Mouse (Mus musculus): ENCODE data around the gene Prkar2b. TPM values are rescaled to one million over a fixed set of nuclear protein-coding genes. Genes with fewer than 3 reads are reported as not detected.

The Prkar2b gene
- polyA plus RNA-seq, 1 experiment from 2014 or later, result 31.1 TPM

GRCm38 (mm10) chr12:31944405-31944804 lies 116.7 kb downstream of the Prkar2b start:
- Histone ChIP-seq H3K9me3 (no peaks in the 10 kb centered on the region), H3K4me1 (peaks cover 10% of the 10 kb centered on the region), H3K27me3 (ENCODE audit: poor library complexity, severe bottlenecking) (no peaks in the 10 kb centered on the region), H3K27ac (no peak overlapping the region), H3K4me3 (no peak overlapping the region), H3K36me3 (replicated peaks) (peaks cover 48% of the 10 kb centered on the region)
- no peak for DNase-seq (ENCODE audit: extremely low spot score, low spot score)
- 91% methylated on average over 2 of the region's 2 CpGs for WGBS

DNA sequence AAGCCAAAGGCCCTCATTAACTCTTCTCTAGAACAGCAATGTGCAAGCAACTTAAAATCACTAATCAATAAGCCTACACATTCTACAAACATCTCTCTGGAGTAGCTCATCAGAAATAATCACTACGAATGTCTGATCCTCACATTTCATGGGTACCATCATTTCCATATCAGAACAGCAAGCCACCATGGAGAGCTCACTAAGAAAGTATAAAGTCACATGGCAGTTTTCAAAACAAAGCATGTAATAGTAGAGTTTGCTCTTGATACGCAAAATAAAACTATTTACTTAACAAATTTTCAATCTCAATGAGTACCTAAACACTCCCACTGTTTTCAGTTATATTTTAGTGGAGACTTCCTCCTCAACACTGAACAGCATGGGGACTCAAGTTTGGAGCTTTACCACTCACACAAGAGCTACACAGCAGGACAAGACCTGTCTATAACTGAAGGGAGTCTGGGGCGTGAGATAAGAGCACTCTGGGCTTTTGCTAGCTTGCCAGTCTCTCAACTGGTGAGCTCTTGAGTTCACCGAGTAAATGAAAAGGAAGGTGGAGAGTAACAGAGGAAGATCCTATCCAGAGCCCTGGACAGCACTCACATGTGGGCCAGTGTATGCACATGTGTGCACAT lies 118.0 kb downstream of the Prkar2b start:
- no peaks in the 10 kb centered on the region for H3K9me3 ChIP-seq
- no peak overlapping the region for H3K27ac ChIP-seq
- no peak overlapping the region for H3K4me3 ChIP-seq
- peaks cover 61% of the 10 kb centered on the region for H3K36me3 ChIP-seq (replicated peaks)
- H3K27me3 ChIP-seq (ENCODE audit: poor library complexity, severe bottlenecking), result no peaks in the 10 kb centered on the region
- peaks cover 5% of the 10 kb centered on the region for H3K4me1 ChIP-seq
- WGBS, result 91% methylated on average over 4 of the region's 4 CpGs
- no peak for DNase-seq (ENCODE audit: extremely low spot score, low spot score)

GRCm38 (mm10) chr12:31939026-31939425 lies 122.1 kb downstream of the Prkar2b start:
- no peak for DNase-seq (ENCODE audit: extremely low spot score, low spot score)
- Histone ChIP-seq H3K4me3 (no peak overlapping the region), H3K27ac (no peak overlapping the region), H3K27me3 (ENCODE audit: poor library complexity, severe bottlenecking) (no peaks in the 10 kb centered on the region), H3K9me3 (no peaks in the 10 kb centered on the region), H3K36me3 (replicated peaks) (peaks cover 96% of the 10 kb centered on the region), H3K4me1 (peaks cover 6% of the 10 kb centered on the region; the same call in 1 of the 2 replicates)

DNA sequence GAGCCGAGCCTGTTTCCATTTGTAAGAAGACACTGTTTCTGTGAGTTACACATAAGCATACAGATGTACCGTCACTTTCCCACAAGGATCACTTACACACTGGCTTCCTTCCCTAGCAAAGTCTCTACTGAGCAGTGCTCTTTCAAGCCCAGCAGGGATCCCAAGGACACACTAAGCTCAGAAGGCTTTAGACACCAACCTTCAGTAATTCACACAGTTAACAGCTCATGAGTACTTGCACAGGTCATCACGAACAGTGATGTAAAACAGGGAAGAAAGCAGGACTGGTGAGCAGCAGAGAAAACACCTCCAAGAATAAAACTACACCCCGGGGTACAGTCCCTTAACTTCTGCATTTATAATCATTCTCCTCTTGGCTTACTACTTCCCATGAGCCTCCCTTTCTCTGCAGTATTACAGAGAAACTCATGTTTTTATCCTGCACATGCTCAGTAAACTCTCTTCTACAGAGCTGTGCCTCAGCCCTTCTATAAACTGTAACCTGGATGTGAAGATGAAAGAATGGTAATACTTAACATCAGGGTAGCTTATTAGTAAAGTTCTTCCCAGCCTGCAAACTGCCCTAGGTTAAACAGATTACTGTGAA lies 122.6 kb downstream of the Prkar2b start:
- Histone ChIP-seq H3K9me3 (no peaks in the 10 kb centered on the region), H3K27me3 (ENCODE audit: poor library complexity, severe bottlenecking) (no peaks in the 10 kb centered on the region), H3K4me1 (peaks cover 6% of the 10 kb centered on the region; the same call in 1 of the 2 replicates), H3K27ac (no peak overlapping the region), H3K4me3 (no peak overlapping the region), H3K36me3 (replicated peaks) (peaks cover 95% of the 10 kb centered on the region)
- WGBS, result 90% methylated on average over 4 of the region's 4 CpGs
- no peak for DNase-seq (ENCODE audit: extremely low spot score, low spot score)

DNA sequence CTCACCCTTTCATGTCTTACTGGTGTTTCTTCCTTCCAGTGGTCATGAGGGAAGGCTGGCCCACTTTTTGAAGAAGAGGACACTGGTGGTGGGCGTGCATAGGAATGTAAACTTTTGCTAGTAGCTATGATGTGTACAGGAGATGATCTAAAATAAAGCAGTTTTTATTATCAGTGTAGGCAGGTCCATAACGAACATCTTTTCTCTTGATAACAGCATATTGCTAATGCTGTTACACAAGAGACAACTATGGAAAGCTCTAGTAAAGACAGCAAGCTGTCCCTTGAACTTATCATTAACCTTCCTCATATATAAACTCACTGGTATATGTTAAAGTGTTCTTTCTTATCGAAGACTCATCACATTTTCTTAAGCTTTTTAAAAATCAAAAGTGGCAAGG lies 123.5 kb downstream of the Prkar2b start:
- 93% methylated on average over 3 of the region's 3 CpGs for WGBS
- no peak overlapping the region for H3K4me3 ChIP-seq
- H3K27me3 ChIP-seq (ENCODE audit: poor library complexity, severe bottlenecking), result no peaks in the 10 kb centered on the region
- peaks cover 95% of the 10 kb centered on the region for H3K36me3 ChIP-seq (replicated peaks)
- no peaks in the 10 kb centered on the region for H3K9me3 ChIP-seq
- no peak overlapping the region for H3K27ac ChIP-seq
- no peak for DNase-seq (ENCODE audit: extremely low spot score, low spot score)
- peaks cover 6% of the 10 kb centered on the region; the same call in 1 of the 2 replicates for H3K4me1 ChIP-seq

DNA sequence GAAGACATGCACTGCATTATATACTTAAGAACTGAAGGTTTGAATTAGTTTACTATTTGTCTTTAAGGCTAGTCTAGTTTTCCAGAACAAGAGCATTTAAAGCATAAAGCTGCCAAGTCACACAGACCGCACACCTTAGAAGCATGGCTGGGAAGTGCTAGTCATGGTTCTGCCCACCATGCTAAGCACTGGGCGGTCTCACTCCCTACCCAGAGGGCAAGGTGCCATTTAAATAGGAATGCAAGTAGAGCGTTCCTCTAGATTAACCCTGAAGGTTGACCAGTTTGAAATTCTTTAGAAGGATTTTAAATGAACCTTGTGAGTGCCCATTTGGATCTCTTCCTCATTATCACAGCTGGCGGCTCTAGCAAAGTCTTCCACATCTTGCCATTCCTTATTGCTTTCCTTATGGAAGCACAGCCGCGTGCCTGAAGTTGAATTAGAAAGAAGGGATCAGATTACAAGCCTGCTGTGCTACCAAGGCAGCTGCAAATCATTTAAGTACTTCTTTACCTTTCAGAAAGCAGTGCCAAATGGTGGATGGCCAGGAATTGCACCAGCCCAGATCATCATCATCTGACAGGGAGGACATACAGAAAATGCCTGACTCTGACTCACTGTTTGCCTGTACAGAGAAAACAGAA lies 124.3 kb downstream of the Prkar2b start:
- no peak for DNase-seq (ENCODE audit: extremely low spot score, low spot score)
- H3K4me1 ChIP-seq, result peaks cover 6% of the 10 kb centered on the region; the same call in 1 of the 2 replicates
- H3K4me3 ChIP-seq, result no peak overlapping the region
- no peaks in the 10 kb centered on the region for H3K27me3 ChIP-seq (ENCODE audit: poor library complexity, severe bottlenecking)
- H3K9me3 ChIP-seq, result no peaks in the 10 kb centered on the region
- peaks cover 95% of the 10 kb centered on the region for H3K36me3 ChIP-seq (replicated peaks)
- no peak overlapping the region for H3K27ac ChIP-seq
- WGBS, result 34% methylated on average over 6 of the region's 6 CpGs

GRCm38 (mm10) chr12:31931818-31932217 lies 129.3 kb downstream of the Prkar2b start:
- no peak overlapping the region for H3K27ac ChIP-seq
- H3K4me1 ChIP-seq, result peaks cover 3% of the 10 kb centered on the region; the same call in 1 of the 2 replicates
- no peaks in the 10 kb centered on the region for H3K9me3 ChIP-seq
- DNase-seq (ENCODE audit: extremely low spot score, low spot score), result no peak
- WGBS, result over 99% methylated on average over 3 of the region's 3 CpGs
- H3K36me3 ChIP-seq (replicated peaks), result peaks cover 98% of the 10 kb centered on the region
- H3K4me3 ChIP-seq, result no peak overlapping the region
- no peaks in the 10 kb centered on the region for H3K27me3 ChIP-seq (ENCODE audit: poor library complexity, severe bottlenecking)

- Histone ChIP-seq H3K9me3 (no peaks in the 10 kb centered on the region), H3K36me3 (replicated peaks) (peaks cover 95% of the 10 kb centered on the region), H3K27ac (no peak overlapping the region), H3K27me3 (ENCODE audit: poor library complexity, severe bottlenecking) (no peaks in the 10 kb centered on the region), H3K4me1 (no peaks in the 10 kb centered on the region), H3K4me3 (no peak overlapping the region)
- DNase-seq (ENCODE audit: extremely low spot score, low spot score), result no peak
- 94% methylated on average over 3 of the region's 3 CpGs for whole genome bisulfite sequencing
These were observed 132.6 kb downstream of the Prkar2b start for GRCm38 (mm10) chr12:31928498-31928897.

DNA sequence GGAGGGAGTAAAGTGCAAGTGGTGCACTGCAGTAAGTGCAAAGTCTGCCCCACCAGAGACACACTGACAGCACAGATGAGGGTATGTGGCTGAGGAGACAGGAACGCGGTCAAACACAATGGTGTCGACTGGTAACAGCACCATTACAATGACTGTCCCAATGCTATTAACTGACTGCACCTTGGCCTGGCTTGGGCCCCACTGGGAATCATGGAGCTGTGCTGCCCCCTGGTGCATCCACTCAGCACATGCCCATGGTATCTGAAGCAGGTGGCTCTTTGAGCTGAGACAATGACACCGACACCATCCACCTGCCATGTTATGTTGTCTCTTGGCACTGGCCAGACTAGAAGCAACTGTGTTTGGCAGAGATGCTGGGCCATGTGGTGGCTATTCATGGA lies 134.4 kb downstream of the Prkar2b start:
- no peaks in the 10 kb centered on the region for H3K9me3 ChIP-seq
- peaks cover 81% of the 10 kb centered on the region for H3K36me3 ChIP-seq (replicated peaks)
- WGBS, result 61% methylated on average over 4 of the region's 4 CpGs
- no peak overlapping the region for H3K4me3 ChIP-seq
- no peaks in the 10 kb centered on the region for H3K4me1 ChIP-seq
- no peaks in the 10 kb centered on the region for H3K27me3 ChIP-seq (ENCODE audit: poor library complexity, severe bottlenecking)
- no peak overlapping the region for H3K27ac ChIP-seq
- peak; percentile 36 for DNase-seq (ENCODE audit: extremely low spot score, low spot score)

DNA sequence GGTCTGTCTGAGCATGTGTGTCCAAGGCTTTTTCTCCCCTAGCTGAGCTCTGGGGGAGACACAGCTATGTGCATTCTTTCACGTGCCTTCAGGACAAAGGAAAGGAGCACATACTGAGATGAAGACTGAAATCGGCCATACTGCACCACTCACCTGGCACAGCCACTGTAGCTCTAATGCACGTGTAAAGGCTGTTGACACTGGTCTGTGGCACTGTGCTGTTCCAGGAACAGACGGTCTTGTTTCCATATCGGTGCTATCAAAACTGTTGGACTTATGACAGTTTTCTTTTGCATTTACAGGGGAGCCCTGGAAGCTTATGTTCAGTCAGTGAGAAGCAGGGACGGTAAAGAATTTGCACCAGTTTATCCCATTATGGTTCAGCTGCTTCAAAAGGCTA lies 135.8 kb downstream of the Prkar2b start:
- WGBS, result 86% methylated on average over 6 of the region's 6 CpGs
- Histone ChIP-seq H3K9me3 (no peaks in the 10 kb centered on the region), H3K36me3 (replicated peaks) (peaks cover 75% of the 10 kb centered on the region), H3K4me3 (no peak overlapping the region), H3K4me1 (no peaks in the 10 kb centered on the region), H3K27ac (no peak overlapping the region), H3K27me3 (ENCODE audit: poor library complexity, severe bottlenecking) (no peaks in the 10 kb centered on the region)
- no peak for DNase-seq (ENCODE audit: extremely low spot score, low spot score)

GRCm38 (mm10) chr12:31924135-31924534 lies 137.0 kb downstream of the Prkar2b start:
- WGBS, result 87% methylated on average over 3 of the region's 3 CpGs
- no peak for DNase-seq (ENCODE audit: extremely low spot score, low spot score)
- H3K27me3 ChIP-seq (ENCODE audit: poor library complexity, severe bottlenecking), result no peaks in the 10 kb centered on the region
- H3K4me3 ChIP-seq, result no peak overlapping the region
- H3K4me1 ChIP-seq, result no peaks in the 10 kb centered on the region
- no peak overlapping the region for H3K27ac ChIP-seq
- H3K36me3 ChIP-seq (replicated peaks), result peaks cover 65% of the 10 kb centered on the region
- no peaks in the 10 kb centered on the region for H3K9me3 ChIP-seq

- Histone ChIP-seq H3K27ac (no peak overlapping the region), H3K9me3 (no peaks in the 10 kb centered on the region), H3K27me3 (ENCODE audit: poor library complexity, severe bottlenecking) (no peaks in the 10 kb centered on the region), H3K36me3 (replicated peaks) (peaks cover 34% of the 10 kb centered on the region), H3K4me1 (no peaks in the 10 kb centered on the region), H3K4me3 (no peak overlapping the region)
- 87% methylated on average over 18 of the region's 18 CpGs for WGBS
- no peak for DNase-seq (ENCODE audit: extremely low spot score, low spot score)
These were observed 140.4 kb downstream of the Prkar2b start for GRCm38 (mm10) chr12:31920464-31921405.
